Mouse (Mus musculus): ENCODE measurements around the gene Nodal. TPM values are rescaled to one million over a fixed set of nuclear protein-coding genes. Genes with fewer than 3 reads are reported as not detected.

Nodal gene
- total and polyA plus RNA-seq, 3 experiments: not detected

DNA sequence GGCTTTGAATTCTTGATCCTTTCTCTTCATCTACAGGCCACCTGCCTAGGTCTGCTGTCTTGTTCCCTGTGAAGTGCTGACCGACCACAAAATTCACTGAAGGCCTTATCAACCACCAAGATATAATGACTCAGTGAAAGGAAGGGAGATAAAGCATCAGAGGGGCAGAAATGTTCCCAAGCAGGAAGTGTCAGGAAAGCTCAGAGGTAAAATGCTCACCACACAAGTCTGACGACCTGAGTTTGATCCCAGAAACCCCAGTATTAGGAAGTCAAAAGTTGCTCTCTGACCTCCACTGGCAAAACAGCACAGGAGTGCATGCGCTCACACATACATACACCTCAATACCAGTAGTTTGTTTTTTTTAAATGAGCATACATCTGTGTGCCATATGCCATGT lies 31.1 kb downstream of the Nodal start:
- Histone ChIP-seq H3K9ac (ENCODE audit: control insufficient read depth, low read depth, low read length, poor library complexity, severe bottlenecking) (no peak overlapping the region), H3K9me3 (replicated peaks; ENCODE audit: insufficient read depth, low read length) (no peaks in the 10 kb centered on the region), H3K79me2 (ENCODE audit: control insufficient read depth, insufficient read depth, low read length, poor library complexity) (peaks cover 80% of the 10 kb centered on the region), H3K27me3 (ENCODE audit: control insufficient read depth in 1 of 2, insufficient read depth in 2 of 2, low read length in 2 of 2) (no peaks in the 10 kb centered on the region), H3K4me1 (ENCODE audit: control insufficient read depth in 1 of 2, insufficient read depth in 2 of 2, low read length in 2 of 2) (peaks cover 8 to 36% of the 10 kb centered on the region in 2 experiments), H3K4me3 (ENCODE audit: control insufficient read depth in 1 of 2, insufficient read depth in 1 of 2, low read depth in 2 of 2, low read length in 2 of 2) (no peak overlapping the region), H3K36me3 (ENCODE audit: control insufficient read depth in 1 of 2, insufficient read depth in 2 of 2, low read length in 2 of 2) (peaks cover 3 to 45% of the 10 kb centered on the region in 2 experiments; a peak in 3 of 4 replicates), H3K27ac (ENCODE audit: control insufficient read depth, low read depth, low read length) (no peak overlapping the region; the same call in 1 of the 2 replicates)
- no peak for DNase-seq (ENCODE audit: low read depth, low spot score)
- TF ChIP-seq TBP (IDR thresholded peaks at IDR 0.05; ENCODE audit: low read depth, low read length) (no peak), ETS1 (IDR thresholded peaks at IDR 0.05; ENCODE audit: low read depth, low read length) (peak; percentile 66), EP300 (IDR thresholded peaks at IDR 0.05; ENCODE audit: low read depth in 1 of 2, low read length in 2 of 2) (peak; percentile 38 to 69; a peak in 3 of 4 replicates), USF1 (IDR thresholded peaks at IDR 0.05; ENCODE audit: low read depth, low read length) (0 out of 2 replicates have a peak, but pooled peaks have one; percentile 13), MYC (IDR thresholded peaks at IDR 0.05; ENCODE audit: low read depth, low read length) (no peak), MYB (IDR thresholded peaks at IDR 0.05; ENCODE audit: low read depth, low read length) (no peak), GATA1 (IDR thresholded peaks at IDR 0.05; ENCODE audit: low read depth, low read length) (peak; percentile 79), RCOR1 (IDR thresholded peaks at IDR 0.05; ENCODE audit: low read depth, low read length) (peak; percentile 12; the same call in 1 of the 2 replicates), ELF1 (IDR thresholded peaks at IDR 0.05; ENCODE audit: low read depth, low read length) (peak; percentile 40; the same call in 1 of the 2 replicates)

DNA sequence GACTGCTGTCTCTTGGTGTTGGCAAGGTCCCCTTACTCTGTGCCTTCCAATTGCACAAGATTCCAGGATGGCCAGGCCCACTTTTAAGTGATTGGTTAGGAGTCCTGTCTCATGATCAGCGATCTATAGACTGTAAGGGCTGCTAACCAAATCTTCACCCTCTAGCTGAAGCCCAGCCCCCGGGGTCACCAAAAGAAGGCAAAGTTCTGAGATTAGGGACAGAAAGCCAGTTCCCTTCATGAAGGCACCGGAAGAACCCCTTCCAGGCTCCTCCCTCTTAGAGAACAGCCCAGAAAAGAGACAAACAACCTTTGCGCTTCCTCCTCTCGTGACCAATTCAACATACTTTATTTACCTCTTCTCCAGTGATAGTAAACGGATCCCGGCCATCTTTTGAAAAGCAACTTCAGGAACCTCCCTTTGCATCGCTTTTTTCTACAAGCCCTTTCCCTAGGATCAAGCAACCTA lies 33.7 kb downstream of the Nodal start:
- TF ChIP-seq BHLHE40 (IDR thresholded peaks at IDR 0.05; ENCODE audit: borderline replicate concordance, low read depth, low read length) (peak; percentile 90), GABPA (IDR thresholded peaks at IDR 0.05; ENCODE audit: low read depth, low read length) (no peak), SIN3A (IDR thresholded peaks at IDR 0.05; ENCODE audit: low read length) (peak; percentile 72), NRF1 (IDR thresholded peaks at IDR 0.05; ENCODE audit: insufficient read depth, low read depth, low read length, poor library complexity, severe bottlenecking) (no peak), POLR2A (IDR thresholded peaks at IDR 0.05; ENCODE audit: control insufficient read depth in 1 of 2, insufficient read depth in 1 of 2, low read depth in 1 of 2, low read length in 2 of 2, poor library complexity in 1 of 2) (peak in 1 of 2 experiments; percentile 42; a peak in 1 of 4 replicates), CTCF (IDR thresholded peaks at IDR 0.05 in 2 of 3, conservative IDR thresholded peaks at IDR 0.05 in 1 of 3; ENCODE audit: control insufficient read depth in 1 of 3, insufficient read depth in 1 of 3, low read depth in 2 of 3, low read length in 3 of 3, poor library complexity in 1 of 3, severe bottlenecking in 1 of 3) (no peak), TBP (IDR thresholded peaks at IDR 0.05; ENCODE audit: low read depth, low read length) (peak; percentile 40; the same call in 1 of the 2 replicates), MXI1 (IDR thresholded peaks at IDR 0.05; ENCODE audit: low read depth, low read length) (no peak), NELFE (IDR thresholded peaks at IDR 0.05; ENCODE audit: low read depth, low read length) (no peak), HCFC1 (IDR thresholded peaks at IDR 0.05; ENCODE audit: low read depth, low read length) (no peak; the same call in 1 of the 2 replicates), MYB (IDR thresholded peaks at IDR 0.05; ENCODE audit: low read depth, low read length) (no peak), TCF12 (IDR thresholded peaks at IDR 0.05; ENCODE audit: low read depth, low read length) (0 out of 2 replicates have a peak, but pooled peaks have one; percentile 17), EP300 (IDR thresholded peaks at IDR 0.05; ENCODE audit: low read depth in 1 of 2, low read length in 2 of 2) (0 out of 4 replicates have a peak, but pooled peaks of 1 of the 2 experiments have one; percentile 10), POLR2AphosphoS2 (IDR thresholded peaks at IDR 0.05; ENCODE audit: low read length) (no peak), ZC3H11A (IDR thresholded peaks at IDR 0.05; ENCODE audit: low read depth, low read length) (no peak), ELF1 (IDR thresholded peaks at IDR 0.05; ENCODE audit: low read depth, low read length) (peak; percentile 77), UBTF (IDR thresholded peaks at IDR 0.05; ENCODE audit: borderline replicate concordance, insufficient read depth, low read depth, low read length) (no peak)
- Histone ChIP-seq H3K9ac (ENCODE audit: control insufficient read depth, low read depth, low read length, poor library complexity, severe bottlenecking) (peak overlapping the region; percentile 96), H3K79me2 (ENCODE audit: control insufficient read depth, insufficient read depth, low read length, poor library complexity) (peaks cover 57% of the 10 kb centered on the region), H3K27me3 (ENCODE audit: control insufficient read depth in 1 of 2, insufficient read depth in 2 of 2, low read length in 2 of 2) (no peaks in the 10 kb centered on the region), H3K27ac (ENCODE audit: control insufficient read depth, low read depth, low read length) (peak overlapping the region; percentile 86), H3K4me3 (ENCODE audit: control insufficient read depth in 1 of 2, insufficient read depth in 1 of 2, low read depth in 2 of 2, low read length in 2 of 2) (peak overlapping the region; percentile 89 to 97), H3K4me1 (ENCODE audit: control insufficient read depth in 1 of 2, insufficient read depth in 2 of 2, low read length in 2 of 2) (peaks cover 8 to 31% of the 10 kb centered on the region in 2 experiments), H3K36me3 (ENCODE audit: control insufficient read depth in 1 of 2, insufficient read depth in 2 of 2, low read length in 2 of 2) (peaks cover 3 to 38% of the 10 kb centered on the region in 2 experiments; a peak in 3 of 4 replicates), H3K9me3 (replicated peaks; ENCODE audit: insufficient read depth, low read length) (no peaks in the 10 kb centered on the region)
- peak; percentile 85 for DNase-seq (ENCODE audit: low read depth, low spot score)

Data from MEL (cell line).